Mouse (Mus musculus) liver, adult 2 months (tissue): ENCODE results near the gene Phc2.

Source experiments
- CTCF ChIP-seq: fragments of 200-500 bp; IDR thresholded peaks from 2 replicates; pipeline ENCODE4 v1.5.1; 2011; ENCODE audit warnings: low read depth, low read length, control low read depth
- POLR2A ChIP-seq: fragments of 200-500 bp; IDR thresholded peaks from 2 replicates; pipeline ENCODE4 v1.6.1; 2011; ENCODE audit warnings: low read length, control low read depth; ENCODE audit not compliant: insufficient read depth; ENCODE audit errors: extremely low read depth

- TF ChIP-seq CTCF (no peak), POLR2A (no peak)
Measured at GRCm38 (mm10) chr4:128664002-128664401, 9.5 kb downstream of the Phc2 start.
